In genomic region chr4:151934215-151934572, GRCm38 (mm10) we compare ENCODE assay signal across 8 mouse cellular contexts. TPM values are rescaled to one million over a fixed set of nuclear protein-coding genes. Genes with fewer than 3 reads are reported as not detected.
DNase-seq lines count a peak whose midpoint lies in the region; ATAC-seq lines count a peak whose summit lies in the region.

No protein-coding gene starts in this region.

- no peak for DNase-seq in kidney, adult 9 months
- DNase-seq in R1 (ENCODE audit: low read depth, low spot score) = peak; percentile 36
- no peak for DNase-seq in gastrocnemius, postnatal 14 days
- no peak for DNase-seq in cerebellum, postnatal 36 days

- ATAC-seq in kidney, embryonic 14.5 days (ENCODE audit: low FRiP score, low TSS enrichment) = no peak
- ATAC-seq in forebrain, embryonic 15.5 days (replicated peaks) = no peak
- no peak for ATAC-seq in limb, embryonic 15.5 days (ENCODE audit: insufficient number of reproducible peaks, low FRiP score, low TSS enrichment, low read depth)
- ATAC-seq in stomach, embryonic 14.5 days (ENCODE audit: insufficient number of reproducible peaks, insufficient read depth, low FRiP score, low read depth) = no peak

- no peaks in the 10 kb centered on the region for H3K27me3 ChIP-seq in kidney, embryonic 14.5 days (ENCODE audit: control insufficient read depth, insufficient read depth, low read length)
- H3K27me3 ChIP-seq in forebrain, embryonic 15.5 days = no peaks in the 10 kb centered on the region
- no peaks in the 10 kb centered on the region for H3K27me3 ChIP-seq in limb, embryonic 15.5 days
- no peaks in the 10 kb centered on the region for H3K27me3 ChIP-seq in stomach, embryonic 14.5 days (ENCODE audit: control insufficient read depth, insufficient read depth, low read length)

- peak overlapping the region; percentile 100 for H3K4me3 ChIP-seq in kidney, embryonic 14.5 days (ENCODE audit: low read length)
- H3K4me3 ChIP-seq in forebrain, embryonic 15.5 days = peak overlapping the region; percentile 68
- H3K4me3 ChIP-seq in limb, embryonic 15.5 days = peak overlapping the region; percentile 59
- peak overlapping the region; percentile 100 for H3K4me3 ChIP-seq in stomach, embryonic 14.5 days (ENCODE audit: low read depth, low read length)

- H3K4me1 ChIP-seq in kidney, embryonic 14.5 days (ENCODE audit: control insufficient read depth, insufficient read depth, low read length) = peaks cover 10% of the 10 kb centered on the region
- H3K4me1 ChIP-seq in forebrain, embryonic 15.5 days = peaks cover 20% of the 10 kb centered on the region
- H3K4me1 ChIP-seq in limb, embryonic 15.5 days = peaks cover 20% of the 10 kb centered on the region
- peaks cover 4% of the 10 kb centered on the region; the same call in 1 of the 2 replicates for H3K4me1 ChIP-seq in stomach, embryonic 14.5 days (ENCODE audit: control insufficient read depth, insufficient read depth, low read length)

- intact Hi-C loops in gastrocnemius, postnatal 14 days (cut with DNase I; ENCODE audit: low total_unique reads) = no loop called here

- H3K9ac ChIP-seq in kidney, embryonic 14.5 days (ENCODE audit: low read depth, low read length) = peak overlapping the region; percentile 96
- peak overlapping the region; percentile 86 for H3K9ac ChIP-seq in forebrain, embryonic 15.5 days (replicated peaks)
- H3K9ac ChIP-seq in limb, embryonic 15.5 days = peak overlapping the region; percentile 72
- H3K9ac ChIP-seq in stomach, embryonic 14.5 days (replicated peaks; ENCODE audit: low read depth, low read length) = peak overlapping the region; percentile 95

- H3K9me3 ChIP-seq in kidney, embryonic 14.5 days (ENCODE audit: control insufficient read depth, low read length) = no peaks in the 10 kb centered on the region
- H3K9me3 ChIP-seq in forebrain, embryonic 15.5 days = no peaks in the 10 kb centered on the region
- H3K9me3 ChIP-seq in limb, embryonic 15.5 days = no peaks in the 10 kb centered on the region
- H3K9me3 ChIP-seq in stomach, embryonic 14.5 days (ENCODE audit: control insufficient read depth, low read depth, low read length) = no peaks in the 10 kb centered on the region

- no peak overlapping the region for H3K27ac ChIP-seq in kidney, embryonic 14.5 days (ENCODE audit: low read depth, low read length)
- no peak overlapping the region for H3K27ac ChIP-seq in forebrain, embryonic 15.5 days (replicated peaks)
- H3K27ac ChIP-seq in limb, embryonic 15.5 days = no peak overlapping the region
- H3K27ac ChIP-seq in stomach, embryonic 14.5 days (ENCODE audit: low read length) = no peak overlapping the region

- H3K4me2 ChIP-seq in kidney, embryonic 14.5 days (replicated peaks; ENCODE audit: low read depth, low read length) = peak overlapping the region; percentile 83
- H3K4me2 ChIP-seq in forebrain, embryonic 15.5 days (replicated peaks) = peak overlapping the region; percentile 99
- peak overlapping the region; percentile 77 for H3K4me2 ChIP-seq in limb, embryonic 15.5 days
- H3K4me2 ChIP-seq in stomach, embryonic 14.5 days (replicated peaks; ENCODE audit: low read depth, low read length) = peak overlapping the region; percentile 94

- no peaks in the 10 kb centered on the region; the same call in 1 of the 2 replicates for H3K36me3 ChIP-seq in kidney, embryonic 14.5 days (ENCODE audit: control insufficient read depth, insufficient read depth, low read length)
- no peaks in the 10 kb centered on the region for H3K36me3 ChIP-seq in forebrain, embryonic 15.5 days
- peaks cover 3% of the 10 kb centered on the region; the same call in 1 of the 2 replicates for H3K36me3 ChIP-seq in limb, embryonic 15.5 days
- peaks cover 5% of the 10 kb centered on the region for H3K36me3 ChIP-seq in stomach, embryonic 14.5 days (ENCODE audit: control insufficient read depth, insufficient read depth, low read length)

- WGBS in kidney, embryonic 14.5 days = 2% methylated on average over 23 of the region's 23 CpGs
- under 1% methylated on average over 23 of the region's 23 CpGs for WGBS in forebrain, embryonic 15.5 days
- under 1% methylated on average over 23 of the region's 23 CpGs for WGBS in limb, embryonic 15.5 days
- WGBS in stomach, embryonic 14.5 days = under 1% methylated on average over 23 of the region's 23 CpGs

RNA-seq across cellular contexts. Expression of gene Dnajc11, which starts 0.7 kb away (rescaled TPM):
- polyA plus RNA-seq in kidney, embryonic 14.5 days (2014; fragmentation: Nextera tagmentation; extraction: Ambion mirVana) = 55.0 and 74.5 TPM in 2 replicates
- polyA plus RNA-seq in forebrain, embryonic 15.5 days (2015; fragmentation: Nextera tagmentation; extraction: Ambion mirVana) = 81.1 and 82.4 TPM in 2 replicates
- 58.3 and 61.6 TPM in 2 replicates for polyA plus RNA-seq in limb, embryonic 15.5 days (2015; fragmentation: Nextera tagmentation; extraction: Ambion mirVana)
- 59.9 and 62.6 TPM in 2 replicates for polyA plus RNA-seq in stomach, embryonic 14.5 days (2014; fragmentation: Nextera tagmentation; extraction: Ambion mirVana)
- 10 to 100 TPM; 66.1 to 75.2 TPM for total RNA-seq in gastrocnemius, postnatal 14 days (2021)

RNA-seq across cellular contexts. Expression of gene Thap3, which starts 54.6 kb away (rescaled TPM):
- polyA plus RNA-seq in kidney, embryonic 14.5 days (2014; fragmentation: Nextera tagmentation; extraction: Ambion mirVana) = 29.2 and 35.8 TPM in 2 replicates
- polyA plus RNA-seq in forebrain, embryonic 15.5 days (2015; fragmentation: Nextera tagmentation; extraction: Ambion mirVana) = 41.4 and 41.6 TPM in 2 replicates
- polyA plus RNA-seq in limb, embryonic 15.5 days (2015; fragmentation: Nextera tagmentation; extraction: Ambion mirVana) = 45.6 and 50.9 TPM in 2 replicates
- 35.6 and 38.2 TPM in 2 replicates for polyA plus RNA-seq in stomach, embryonic 14.5 days (2014; fragmentation: Nextera tagmentation; extraction: Ambion mirVana)
- 10 to 100 TPM; 28.0 to 32.2 TPM for total RNA-seq in gastrocnemius, postnatal 14 days (2021)
